Mouse (Mus musculus): Measurements from ENCODE around the gene Ambra1.
A peak's percentile ranks its signal among the peaks of the same experiment; 100 is the strongest.
"Not testable (repeated sequence)": the region's sequence is repeated elsewhere in the genome, so short reads cannot be mapped to it uniquely, and the experiment has no call there.

The Ambra1 gene

DNA sequence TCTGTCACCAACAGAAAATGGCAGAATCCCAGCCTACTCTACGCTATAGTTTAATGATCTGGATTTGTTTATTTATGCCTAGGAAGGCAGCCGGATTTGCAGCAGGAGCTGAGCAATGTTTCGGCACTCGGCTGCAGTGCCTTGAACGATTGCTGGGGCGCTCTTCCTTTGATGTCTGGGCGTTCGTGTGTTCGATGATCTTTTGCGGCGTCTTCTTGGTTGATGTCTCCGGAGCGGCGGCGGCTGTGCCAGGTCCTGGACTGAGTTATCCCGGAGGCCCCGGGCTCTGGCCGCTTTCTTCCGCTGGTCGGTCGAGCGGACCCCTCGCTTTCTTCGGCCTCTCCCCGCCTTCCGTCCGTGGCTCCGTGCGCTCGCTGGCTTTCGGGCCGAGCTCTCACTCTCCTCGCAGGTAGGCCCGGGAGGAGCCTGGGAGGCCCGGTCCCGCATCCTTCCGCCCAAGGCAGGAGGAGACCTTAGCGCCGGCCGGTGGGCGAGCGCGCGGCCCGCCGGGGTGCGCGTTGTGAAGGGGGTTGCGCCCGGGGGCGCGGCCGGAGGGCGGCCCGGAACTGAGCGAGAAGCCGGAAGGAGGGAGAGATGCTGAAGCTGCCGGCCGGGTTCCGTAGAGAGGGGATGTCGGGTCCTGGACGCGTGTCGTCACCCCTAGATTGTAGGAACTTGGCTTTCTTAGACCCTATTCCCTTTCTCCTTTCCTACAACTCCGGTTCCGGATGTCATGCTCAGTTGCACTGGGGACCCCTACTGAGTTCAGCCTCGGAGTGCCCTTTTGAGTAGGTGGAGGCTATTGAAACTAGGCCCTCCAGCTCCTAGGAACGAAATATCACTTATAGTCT, at the start of gene Ambra1:
TSS of gene Ambra1 (plus strand) at position 164 of the 851 bp plus-strand sequence.
- peak; percentile 92 for DNase-seq (ENCODE audit: low read depth)

DNA sequence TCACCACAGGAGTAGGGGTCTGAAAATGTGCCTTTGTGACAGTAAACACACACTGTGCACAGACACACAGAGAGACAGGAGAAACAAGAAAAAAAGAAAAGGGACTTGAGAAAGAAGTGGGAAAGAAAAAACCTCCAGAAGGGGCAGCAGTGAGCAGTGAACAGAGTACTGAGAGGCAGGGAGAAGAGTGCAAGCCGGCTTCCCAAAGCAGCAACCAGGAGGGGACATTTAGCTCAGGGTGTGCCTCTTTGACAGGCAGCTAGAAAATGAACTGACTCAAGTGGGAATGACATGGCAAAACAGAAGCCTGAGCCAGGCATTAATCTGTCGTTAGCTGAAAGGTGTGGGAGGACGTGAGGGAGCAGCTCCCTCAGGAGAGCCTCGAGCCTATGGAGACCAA, 47.1 kb upstream of the Ambra1 start:
- peak; percentile 64 for DNase-seq (ENCODE audit: low read depth)

DNA sequence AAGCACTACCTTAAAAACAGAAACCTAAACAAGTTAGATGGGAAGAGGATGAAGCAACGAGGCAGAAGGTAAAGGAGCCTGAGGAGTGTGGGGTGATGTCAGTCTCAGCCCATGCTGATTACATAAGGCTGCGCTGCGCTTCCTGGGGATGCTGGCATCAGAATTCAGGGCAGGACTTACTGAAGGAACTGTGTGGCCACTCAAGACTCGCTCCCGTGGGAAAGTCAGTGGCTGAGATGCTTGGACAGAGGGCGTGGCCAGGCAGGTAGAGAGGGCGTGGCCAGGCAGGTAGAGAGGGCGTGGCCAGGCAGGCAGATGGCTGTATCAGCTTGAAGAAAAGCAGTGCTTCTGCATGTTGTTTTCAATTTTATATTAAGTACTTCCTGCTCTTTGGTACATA, 46.0 kb upstream of the Ambra1 start:
- DNase-seq (ENCODE audit: low read depth): no peak

DNA sequence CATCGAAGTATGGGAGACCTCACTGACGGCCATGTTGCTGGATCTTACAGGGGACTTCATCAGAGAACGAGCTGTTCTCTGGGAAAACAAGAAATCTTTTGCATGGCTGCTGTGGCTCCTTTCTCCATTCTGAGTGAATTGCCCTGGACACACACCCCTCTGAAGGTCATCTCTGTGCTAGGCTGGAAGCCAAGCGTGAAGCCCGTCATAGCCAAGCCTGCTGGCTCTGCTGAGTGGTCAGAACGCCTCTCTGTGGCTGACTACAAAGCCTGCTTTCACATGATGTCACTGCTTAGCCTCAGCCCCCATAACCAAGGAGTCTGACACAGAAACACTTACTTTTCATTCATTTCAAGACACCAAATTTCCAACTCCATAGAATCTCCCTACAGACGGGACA, 40.5 kb upstream of the Ambra1 start:
- no peak for DNase-seq (ENCODE audit: low read depth)

DNA sequence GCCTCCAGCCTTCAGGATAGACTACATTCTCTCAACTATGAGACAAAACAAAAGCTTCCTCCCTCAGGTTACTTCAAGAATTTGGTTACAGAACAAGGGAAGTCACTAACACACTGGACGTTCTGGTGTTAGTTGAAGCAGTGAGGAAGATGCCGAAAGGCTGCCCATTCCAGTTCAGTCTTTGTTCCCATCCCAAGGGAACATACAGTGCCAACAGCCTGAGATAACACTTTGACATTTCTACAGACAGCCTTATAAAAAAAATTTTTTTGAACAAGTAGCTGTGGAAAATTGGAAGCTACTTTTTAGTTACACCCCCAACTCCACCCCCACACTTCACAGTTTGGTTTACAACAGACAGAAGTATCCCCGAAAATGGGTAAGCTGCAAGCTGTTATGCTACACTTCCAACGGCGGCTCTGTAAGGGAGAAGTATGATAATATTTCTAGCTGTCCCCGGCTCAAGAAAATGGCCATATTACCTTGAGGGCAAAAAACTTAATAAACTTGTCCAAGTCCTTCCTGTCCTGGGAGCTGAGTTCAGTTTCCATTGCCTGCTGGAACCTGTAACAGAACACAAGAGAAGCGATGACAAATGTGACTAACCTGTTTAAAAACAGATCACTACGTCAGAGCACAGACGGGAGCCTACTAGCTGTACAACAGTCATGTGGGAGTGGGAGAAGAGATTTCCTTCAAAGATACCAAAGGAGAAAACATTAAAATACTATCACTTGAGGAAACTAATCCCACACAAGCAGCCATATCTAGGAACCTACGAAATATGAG, 34.3 kb upstream of the Ambra1 start:
- DNase-seq (ENCODE audit: low read depth): no peak

DNA sequence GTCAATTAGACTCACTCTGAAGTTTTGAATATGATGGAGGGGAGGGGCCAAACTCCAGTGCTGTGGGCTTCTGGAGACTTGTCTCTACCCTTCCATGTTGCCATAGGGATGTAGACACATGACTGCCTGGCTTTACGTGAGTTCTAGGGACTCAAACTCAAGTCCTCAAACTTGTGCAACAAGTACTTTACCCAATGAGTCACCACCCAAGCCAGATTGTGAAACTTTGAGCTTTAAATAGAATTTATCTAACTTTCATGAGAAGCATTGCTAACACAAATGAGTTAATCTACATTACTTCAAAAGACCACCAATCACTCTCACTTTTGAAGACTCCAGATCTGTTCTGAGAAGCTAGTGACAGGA, 33.7 kb upstream of the Ambra1 start:
- DNase-seq (ENCODE audit: low read depth): no peak

DNA sequence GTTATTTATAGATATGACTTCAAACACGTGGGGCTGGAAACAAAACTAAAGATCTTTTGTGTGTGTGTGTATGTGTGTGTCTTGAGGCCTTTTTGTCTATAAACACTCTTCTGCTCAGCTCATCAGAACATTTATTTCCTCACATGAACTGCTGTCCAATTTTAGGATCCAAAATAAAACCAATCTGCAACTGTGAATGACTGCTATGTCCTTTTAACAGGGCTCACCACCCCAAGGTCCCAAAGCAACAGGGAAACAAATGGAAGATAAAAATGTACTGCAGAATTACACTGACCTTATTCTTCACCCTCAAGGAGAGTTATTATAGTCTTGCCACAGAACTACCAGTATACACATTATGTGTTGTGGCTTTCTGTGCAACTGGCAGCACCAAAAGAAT, 30.7 kb upstream of the Ambra1 start:
- no peak for DNase-seq (ENCODE audit: low read depth)

DNA sequence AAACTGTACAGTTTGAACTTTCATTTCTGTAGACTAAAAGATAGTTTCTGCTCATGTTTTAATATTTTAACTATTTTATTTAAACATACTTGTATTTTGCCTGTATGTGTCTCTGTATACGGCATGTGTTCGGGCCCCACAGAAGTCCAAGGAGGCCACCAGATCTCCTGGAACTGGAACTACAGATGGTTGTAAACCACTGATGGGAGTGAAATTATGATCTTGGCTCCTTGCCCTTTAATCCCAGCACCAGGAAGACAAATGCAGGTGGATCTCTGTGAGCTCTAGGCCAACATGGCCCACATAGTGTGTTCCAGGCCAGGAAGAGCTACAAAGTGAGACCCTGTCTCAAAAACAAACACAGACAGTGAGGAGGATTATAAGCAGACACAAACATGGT, 28.6 kb upstream of the Ambra1 start:
- no peak for DNase-seq (ENCODE audit: low read depth)

DNA sequence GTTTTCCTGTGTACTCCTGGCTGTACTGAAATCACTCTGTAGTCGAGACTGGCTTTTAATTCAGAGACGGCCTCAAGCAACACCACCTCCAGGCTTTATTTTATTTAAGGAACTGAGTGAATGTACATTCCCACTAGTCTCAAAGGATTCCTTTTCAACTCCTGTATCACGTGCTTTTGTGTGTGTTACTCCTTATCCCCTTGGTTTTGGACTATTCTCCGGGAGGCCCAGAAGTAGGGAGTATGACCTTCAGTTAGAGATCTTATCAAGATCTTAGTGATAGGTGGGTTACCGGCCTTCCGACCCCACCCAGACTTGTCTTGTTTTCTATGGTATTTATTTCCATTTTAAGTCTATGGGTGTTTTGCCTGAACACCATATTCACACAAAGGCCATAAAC, 24.2 kb upstream of the Ambra1 start:
- no peak for DNase-seq (ENCODE audit: low read depth)

DNA sequence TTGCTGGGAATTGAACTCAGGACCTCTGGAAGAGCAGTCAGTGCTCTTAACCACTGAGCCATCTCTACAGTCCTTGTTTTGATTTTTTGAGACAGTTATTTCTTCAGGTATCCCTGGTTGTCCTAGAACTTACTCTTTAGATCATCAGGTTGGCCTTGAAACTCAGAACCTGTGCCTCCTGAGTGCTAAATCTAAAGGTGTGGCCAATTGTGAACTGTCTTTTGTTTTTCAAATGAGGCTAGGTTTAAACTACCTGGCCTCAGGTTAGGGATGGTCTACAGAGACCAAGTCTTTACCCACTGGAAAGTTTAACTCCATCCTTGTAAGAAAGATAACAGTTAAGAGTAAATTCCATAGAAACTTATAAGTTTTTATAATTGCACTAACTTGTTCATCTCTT, 23.5 kb upstream of the Ambra1 start:
- DNase-seq (ENCODE audit: low read depth): no peak

DNA sequence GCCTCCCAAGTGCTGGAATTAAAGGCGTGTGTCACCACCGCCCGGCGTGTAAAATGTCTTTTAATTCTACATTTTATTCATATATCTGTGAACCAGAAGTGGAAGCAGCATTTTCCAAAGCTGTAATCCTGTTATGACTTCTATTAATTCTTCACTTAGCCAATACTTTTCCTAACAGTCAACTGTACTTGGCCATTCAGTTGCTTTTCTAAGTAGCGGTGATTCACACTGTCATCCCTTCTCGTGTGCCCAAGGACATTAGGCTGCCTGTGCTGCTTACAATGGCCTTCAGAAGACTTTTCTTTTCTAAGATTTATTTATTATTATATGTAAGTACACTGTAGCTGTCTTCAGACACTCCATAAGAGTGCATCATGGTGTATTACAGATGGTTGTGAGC, 21.6 kb upstream of the Ambra1 start:
- no peak for DNase-seq (ENCODE audit: low read depth)

DNA sequence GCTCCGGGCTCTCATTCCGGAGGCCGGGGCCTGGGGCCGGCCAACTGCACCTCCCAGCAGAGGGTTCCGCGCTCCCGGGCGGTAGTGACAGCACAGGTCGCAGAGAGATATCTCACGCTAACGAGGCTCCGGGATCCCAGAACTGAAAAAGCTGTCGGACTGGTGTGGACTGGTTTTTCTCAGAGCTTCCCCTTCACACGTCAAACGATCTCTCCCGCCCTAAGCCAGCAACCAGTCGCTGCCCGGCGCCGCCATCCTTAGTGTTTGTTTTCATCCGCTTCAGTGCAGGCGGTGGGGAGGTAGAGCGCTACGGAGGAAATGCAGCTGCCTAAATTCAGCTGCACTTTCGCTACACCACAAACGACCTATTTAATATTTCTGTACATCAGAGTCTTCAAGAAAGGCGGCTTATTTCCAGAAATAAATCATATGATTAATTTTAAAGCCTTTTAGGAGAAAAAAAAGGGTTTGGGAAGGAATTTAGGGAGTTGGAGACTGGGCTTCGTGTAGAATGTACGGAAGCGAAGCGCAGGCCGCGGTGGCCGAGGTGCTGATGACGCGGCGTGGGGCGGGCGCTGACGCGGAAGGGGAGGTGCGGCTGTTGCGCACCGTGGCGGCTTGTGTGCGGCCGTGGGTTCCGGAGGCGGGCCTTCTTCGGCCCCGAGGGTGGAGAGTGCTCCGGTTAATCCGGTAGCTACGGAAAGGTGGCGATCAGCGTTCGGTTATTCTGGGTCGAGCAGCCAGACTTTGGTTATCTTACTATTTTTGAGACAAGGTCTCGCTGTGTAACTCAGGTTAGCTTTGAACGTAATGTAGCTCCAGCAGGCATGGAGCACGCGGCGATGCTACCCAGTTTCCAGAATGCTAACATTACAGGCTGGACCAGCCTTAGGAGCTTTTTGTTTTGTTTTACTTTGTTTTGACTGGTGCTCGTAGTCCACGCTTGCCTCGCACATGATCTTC, 19.4 kb upstream of the Ambra1 start, which contains the start of the genes Atg13 and Harbi1:
TSS of gene Atg13 (minus strand) at position 305 of the 963 bp plus-strand sequence.
TSS of gene Harbi1 (plus strand) at position 581 of the 963 bp plus-strand sequence.
- DNase-seq (ENCODE audit: low read depth): peak; percentile 83

DNA sequence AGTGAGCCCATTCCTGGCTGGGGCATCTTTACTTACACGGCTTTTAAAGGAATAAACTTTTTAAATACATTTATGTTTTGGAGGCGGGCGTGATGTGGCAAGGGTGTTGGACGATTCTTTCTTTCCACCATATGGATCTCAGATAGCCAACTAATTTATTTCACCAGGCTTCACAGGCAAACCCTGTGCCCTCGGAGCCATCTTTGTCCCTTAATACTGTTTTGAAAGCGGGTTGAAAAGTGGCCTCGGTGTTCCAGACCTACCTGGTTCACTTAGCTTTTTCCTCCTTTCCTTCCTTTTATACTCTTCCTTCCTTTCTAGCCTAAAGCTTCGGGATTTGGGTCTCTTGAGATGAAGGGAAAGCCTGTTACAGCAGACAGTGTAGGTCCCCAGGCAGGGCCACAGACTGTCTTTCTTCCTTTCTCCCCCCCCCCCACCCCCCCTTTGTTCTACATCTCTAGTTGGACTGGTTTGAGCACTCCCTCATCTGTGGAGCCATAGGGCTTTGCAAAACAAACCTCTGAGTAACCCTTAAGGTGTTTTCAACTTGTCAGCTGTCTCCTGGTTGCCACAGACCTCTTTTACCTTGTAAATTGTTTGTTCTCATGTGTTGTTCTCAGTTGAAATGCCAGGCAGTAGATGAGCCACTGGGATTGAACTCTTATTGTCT, 18.5 kb upstream of the Ambra1 start:
- no peak for DNase-seq (ENCODE audit: low read depth)

DNA sequence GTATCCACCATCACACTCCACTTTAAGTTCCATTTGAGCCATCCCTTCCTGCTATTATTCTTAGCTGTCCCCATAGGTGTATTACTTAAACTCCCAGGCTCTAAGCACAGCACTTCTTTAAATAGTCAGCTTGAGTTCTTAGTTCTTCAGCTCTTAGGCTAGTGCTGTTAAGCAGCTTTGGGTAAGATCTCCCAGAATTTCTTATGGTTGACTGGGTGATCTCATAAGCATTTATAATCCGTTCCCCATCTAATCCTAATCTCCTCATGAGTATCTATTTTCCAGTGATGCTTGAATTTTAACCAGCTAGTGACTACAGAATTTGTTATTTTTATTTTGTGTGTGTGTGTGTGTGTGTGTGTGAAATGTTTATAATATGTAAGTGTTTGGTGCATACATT, 15.0 kb upstream of the Ambra1 start:
- no peak for DNase-seq (ENCODE audit: low read depth)

DNA sequence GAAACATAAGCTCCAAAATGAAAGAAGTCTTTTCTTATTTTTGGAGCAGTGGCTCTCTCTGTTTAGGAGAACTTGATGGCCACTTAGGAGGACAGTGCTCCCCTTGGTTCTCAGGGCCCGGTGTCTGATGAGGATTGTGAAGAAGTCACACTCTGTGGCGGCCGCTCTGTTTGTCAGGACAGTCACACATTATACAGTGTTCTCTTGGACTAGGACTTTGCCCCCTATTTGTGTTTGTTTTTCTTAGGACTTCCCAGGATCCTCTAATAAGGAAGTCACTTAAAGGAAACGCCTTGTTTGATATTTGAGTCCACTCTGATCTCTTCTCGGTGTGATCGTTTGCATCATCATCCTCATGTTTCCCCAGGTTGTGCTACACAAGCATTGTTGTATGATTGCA, 11.7 kb upstream of the Ambra1 start:
- no peak for DNase-seq (ENCODE audit: low read depth)

DNA sequence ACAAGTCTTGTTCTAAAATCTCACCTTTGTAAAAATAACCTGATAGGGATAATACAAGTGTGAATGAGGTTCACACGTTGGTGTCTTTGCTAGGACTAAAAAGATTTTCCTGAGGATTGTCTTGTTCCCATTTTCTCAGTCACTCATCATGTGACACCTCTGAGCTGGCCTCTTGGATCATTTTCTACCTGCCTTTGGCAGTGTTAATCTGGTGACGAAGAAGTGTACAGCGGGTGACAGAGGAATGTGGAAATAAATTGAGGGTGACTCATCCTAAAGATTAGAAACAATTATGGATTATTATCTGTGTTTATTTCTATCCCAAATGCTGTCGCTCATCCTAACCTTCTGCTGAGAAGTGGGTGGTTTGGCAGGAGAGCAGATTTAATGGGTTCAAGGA, 6.6 kb upstream of the Ambra1 start:
- DNase-seq (ENCODE audit: low read depth): no peak

DNA sequence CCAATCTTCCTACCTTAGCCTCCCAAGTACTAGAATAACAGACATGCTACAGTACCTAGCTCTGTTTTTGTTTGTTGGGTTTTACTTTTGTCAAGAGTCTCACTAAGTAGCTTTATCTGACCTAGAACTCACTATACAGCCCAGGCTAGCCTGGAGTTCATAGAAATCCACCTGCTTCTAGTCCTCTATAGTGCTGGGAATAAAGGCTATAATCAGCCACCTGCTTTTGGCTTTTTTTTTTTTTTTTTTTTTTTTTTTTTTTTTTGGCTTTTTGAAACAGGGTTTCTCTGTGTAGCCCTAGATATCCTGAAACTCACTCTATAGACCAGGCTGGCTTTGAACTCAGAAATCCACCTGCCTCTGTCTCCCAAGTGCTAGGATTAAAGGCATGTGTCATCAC, 6.0 kb upstream of the Ambra1 start:
- DNase-seq (ENCODE audit: low read depth): no peak

DNA sequence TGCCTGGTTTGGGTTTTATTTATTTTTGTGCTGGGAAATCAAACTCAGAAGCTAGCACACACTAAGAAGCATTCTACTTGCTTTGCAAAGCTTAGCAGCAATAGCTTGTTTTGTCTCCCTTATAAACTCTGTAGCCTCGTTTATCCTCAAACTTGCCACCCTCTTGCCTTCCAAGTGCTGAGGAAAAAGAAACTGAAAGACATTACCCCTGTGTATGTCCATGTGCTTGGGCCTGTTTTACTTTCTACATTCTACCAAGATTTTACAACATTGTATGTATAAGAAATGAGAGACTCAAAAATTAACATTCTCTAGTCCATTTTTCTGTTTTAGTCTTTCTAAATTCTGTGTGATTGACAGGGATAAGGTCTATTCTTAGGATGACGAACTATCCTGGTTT, 5.2 kb upstream of the Ambra1 start:
- DNase-seq (ENCODE audit: low read depth): no peak

DNA sequence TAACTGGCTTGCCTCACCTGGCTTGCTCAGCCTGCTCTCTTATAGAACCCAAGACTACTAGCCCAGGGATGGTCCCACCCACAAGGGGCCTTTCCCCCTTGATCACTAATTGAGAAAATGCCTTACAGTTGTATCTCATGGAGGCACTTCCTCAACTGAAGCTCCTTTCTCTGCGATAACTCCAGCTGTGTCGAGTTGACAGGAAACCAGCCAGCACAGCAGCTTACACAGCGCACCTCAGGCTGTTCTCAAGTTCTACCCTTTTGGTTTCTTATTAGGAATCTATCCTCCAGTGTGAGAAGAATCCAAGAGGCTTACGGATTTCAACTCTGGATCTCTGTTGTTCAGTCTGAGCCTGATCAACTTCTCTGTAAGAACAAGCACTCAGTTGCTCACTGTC, 4.5 kb upstream of the Ambra1 start:
- not testable (repeated sequence) for DNase-seq (ENCODE audit: low read depth)

DNA sequence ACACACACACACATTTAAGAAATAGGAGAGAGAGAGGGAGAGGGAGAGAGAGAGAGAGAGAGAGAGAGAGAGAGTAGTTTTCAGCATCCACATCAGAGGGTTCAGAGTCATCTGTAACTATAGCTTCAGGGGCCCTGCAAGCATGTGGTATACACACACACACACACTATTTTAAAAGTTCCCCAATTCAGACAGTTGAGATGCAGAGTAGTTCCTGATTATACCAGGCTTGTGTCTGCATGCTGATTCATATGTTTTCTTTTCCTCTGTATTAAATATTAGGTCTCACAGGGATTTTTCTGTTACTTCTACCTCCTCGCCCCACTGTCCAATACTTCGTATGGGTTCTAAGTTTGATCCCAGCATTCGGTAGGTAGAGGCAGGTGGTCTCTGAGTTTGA, 2.9 kb upstream of the Ambra1 start:
- no peak for DNase-seq (ENCODE audit: low read depth)

DNA sequence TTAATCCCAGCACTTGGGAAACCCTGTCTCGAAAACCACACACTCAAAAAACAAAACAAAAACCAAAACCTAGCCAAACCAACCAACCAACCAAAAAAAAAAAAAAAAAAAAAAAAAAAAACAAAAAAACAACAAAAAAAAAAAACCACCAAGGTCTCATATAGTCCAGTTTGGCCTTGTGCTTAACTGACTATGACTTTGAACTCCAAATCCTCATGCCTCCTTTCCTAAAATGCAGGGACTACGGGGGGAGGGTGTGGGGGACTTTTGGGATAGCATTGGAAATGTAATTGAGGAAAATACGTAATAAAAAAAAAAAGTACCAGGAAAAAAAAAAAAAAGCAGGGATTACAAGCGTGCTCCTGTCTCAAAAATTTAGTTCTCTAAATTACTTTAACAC, 363 bp upstream of the Ambra1 start:
- DNase-seq (ENCODE audit: low read depth): no peak

DNA sequence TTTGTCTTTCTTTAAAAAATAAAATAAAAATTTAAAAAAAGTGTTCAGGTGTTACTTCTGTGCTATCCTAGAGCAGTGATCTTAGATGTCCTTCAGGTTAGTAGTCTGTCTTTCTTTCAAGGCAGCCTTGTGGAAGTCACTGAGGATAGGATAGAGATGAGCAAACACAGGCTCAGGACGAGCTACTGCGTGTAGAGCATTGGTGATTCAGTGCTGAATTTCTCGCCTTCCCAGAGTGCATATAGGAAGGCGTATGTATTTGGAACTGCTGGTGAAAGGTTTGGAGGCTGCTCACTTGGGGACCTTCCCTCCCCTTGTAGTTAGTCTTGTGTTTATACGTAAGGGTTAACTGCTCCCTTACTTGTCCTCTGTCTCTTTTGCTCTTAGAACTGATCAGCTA, 5.3 kb downstream of the Ambra1 start:
- no peak for DNase-seq (ENCODE audit: low read depth)
